Mouse (Mus musculus) embryonic facial prominence, embryonic 11.5 days (tissue): ENCODE measurements at regions not wholly inside any gene's neighbourhood (a gene's known extent, or its start where the extent isn't known, plus 50 kb on each side); places are given as distances from the start of the nearest gene placed in this dataset.
A peak's percentile ranks its signal among the peaks of the same experiment; 100 is the strongest.

Source experiments
- ATAC-seq: fragments of 200-750 bp; cut with Nextera tagmentation; replicated peaks from 2 replicates; pipeline ENCODE4 v1.8.0; 2017; ENCODE audit warnings: low read depth; ENCODE audit not compliant: insufficient number of reproducible peaks, low FRiP score, low TSS enrichment
- DNase-seq: peaks from one replicate; pipeline ENCODE4 v3.0.0-alpha.2; 2015; ENCODE audit warnings: low spot score
- H3K27ac ChIP-seq: fragments of 300-500 bp; sonication (generic); replicated peaks from 2 replicates; pipeline ENCODE4 v1.5.1; 2014; ENCODE audit warnings: mild to moderate bottlenecking, low read depth, low read length, control low read depth
- H3K27me3 ChIP-seq: fragments of 300-500 bp; sonication (generic); 2 replicates; pipeline ENCODE4 v1.6.1; 2014; ENCODE audit warnings: mild to moderate bottlenecking, low read length, moderate library complexity, mixed read lengths; ENCODE audit not compliant: control insufficient read depth, insufficient read depth
- H3K36me3 ChIP-seq: fragments of 300-500 bp; sonication (generic); replicated peaks from 2 replicates; pipeline ENCODE4 v1.6.1; 2014; ENCODE audit warnings: low read depth, mild to moderate bottlenecking, low read length, moderate library complexity, mixed read lengths; ENCODE audit not compliant: control insufficient read depth, insufficient read depth
- H3K4me1 ChIP-seq: fragments of 300-500 bp; sonication (generic); 2 replicates; pipeline ENCODE4 v1.6.1; 2014; ENCODE audit warnings: low read length, mixed read lengths; ENCODE audit not compliant: control insufficient read depth, insufficient read depth
- H3K4me2 ChIP-seq: fragments of 300-500 bp; sonication (generic); 2 replicates; pipeline ENCODE4 v1.6.1; 2014; ENCODE audit warnings: low read depth, mild to moderate bottlenecking, control low read depth, low read length, moderate library complexity
- H3K4me3 ChIP-seq: fragments of 300-500 bp; sonication (generic); 2 replicates; pipeline ENCODE4 v1.5.1; 2014; ENCODE audit warnings: low read depth, low read length, control low read depth
- H3K9ac ChIP-seq: fragments of 300-500 bp; sonication (generic); replicated peaks from 2 replicates; pipeline ENCODE4 v1.6.1; 2014; ENCODE audit warnings: mild to moderate bottlenecking, control low read depth, low read length
- H3K9me3 ChIP-seq: fragments of 300-500 bp; sonication (generic); replicated peaks from 2 replicates; pipeline ENCODE4 v1.6.1; 2016; ENCODE audit warnings: mild to moderate bottlenecking, low read length, inconsistent platforms, mixed read lengths; ENCODE audit not compliant: control insufficient read depth
- WGBS: fragments of 180-500 bp; shearing (Covaris S2); extraction: QIAGEN DNeasy Blood & Tissue Kit; methylation state at CpG from one replicate; pipeline ENCODE4 v1.1.7; 2014; 5-methylcytosine and 5-hydroxymethylcytosine counted together

GRCm38 (mm10) chr10:102801391-102801790, 228.6 kb downstream of the Alx1 start:
- no peaks in the 10 kb centered on the region for H3K9me3 ChIP-seq
- no peaks in the 10 kb centered on the region for H3K36me3 ChIP-seq
- DNase-seq (no peak), ATAC-seq (no peak)
- H3K9ac ChIP-seq: no peak overlapping the region
- no peaks in the 10 kb centered on the region for H3K4me1 ChIP-seq
- H3K4me3 ChIP-seq: no peak overlapping the region
- no peaks in the 10 kb centered on the region for H3K27me3 ChIP-seq
- 89% methylated on average over 3 of the region's 3 CpGs for WGBS
- H3K27ac ChIP-seq: no peak overlapping the region
- H3K4me2 ChIP-seq: no peak overlapping the region

DNA sequence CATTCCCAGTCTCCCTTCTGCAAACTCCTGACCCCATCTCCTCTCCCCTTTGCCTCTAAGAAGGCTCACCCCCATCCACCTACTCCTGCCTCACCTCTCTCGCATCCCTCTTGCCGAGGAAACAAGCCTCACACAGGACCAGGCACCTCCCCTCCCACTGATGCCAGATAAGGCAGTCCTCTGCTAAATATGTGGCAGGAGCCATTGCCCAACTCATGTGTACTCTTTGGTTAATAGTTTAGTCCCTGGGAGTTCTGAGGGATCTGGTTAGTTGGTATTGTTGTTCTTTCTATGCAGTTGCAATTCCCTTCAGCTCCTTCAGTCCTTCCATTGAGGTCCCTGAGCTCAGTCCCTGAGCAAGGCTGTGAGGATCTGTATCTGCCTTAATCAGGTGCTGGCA, 250.8 kb downstream of the Alx1 start:
- Histone ChIP-seq H3K9me3 (no peaks in the 10 kb centered on the region), H3K4me1 (no peaks in the 10 kb centered on the region), H3K36me3 (no peaks in the 10 kb centered on the region), H3K4me2 (no peak overlapping the region), H3K4me3 (no peak overlapping the region), H3K27me3 (no peaks in the 10 kb centered on the region), H3K9ac (no peak overlapping the region), H3K27ac (no peak overlapping the region)
- WGBS: 90% methylated on average over 2 of the region's 2 CpGs
- ATAC-seq: no peak
- DNase-seq: no peak

DNA sequence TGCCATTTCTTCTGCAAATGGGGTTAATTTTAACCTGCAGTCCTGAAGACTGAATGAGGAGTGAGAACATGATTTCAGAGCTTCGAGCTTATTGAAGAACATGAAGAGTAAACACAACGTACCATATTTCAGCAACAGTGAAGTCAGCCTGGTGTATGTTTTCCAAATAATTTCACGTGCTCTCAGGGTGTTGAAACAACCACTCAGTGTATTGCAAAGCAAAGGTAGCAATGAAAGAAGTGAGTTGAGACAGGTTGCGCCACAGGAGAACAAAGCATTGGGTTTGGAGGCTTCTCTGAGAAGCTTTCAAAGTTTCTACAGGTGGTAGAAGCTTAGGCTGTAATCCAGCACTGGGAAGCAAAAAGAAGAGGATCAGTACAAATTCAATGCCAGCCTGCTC, 251.7 kb downstream of the Rassf9 start:
- Histone ChIP-seq H3K27me3 (no peaks in the 10 kb centered on the region), H3K9me3 (no peaks in the 10 kb centered on the region), H3K4me3 (no peak overlapping the region), H3K36me3 (no peaks in the 10 kb centered on the region), H3K4me2 (no peak overlapping the region), H3K9ac (no peak overlapping the region), H3K27ac (no peak overlapping the region), H3K4me1 (no peaks in the 10 kb centered on the region)
- ATAC-seq (no peak), DNase-seq (no peak)
- 75% methylated on average over 4 of the region's 4 CpGs for WGBS

DNA sequence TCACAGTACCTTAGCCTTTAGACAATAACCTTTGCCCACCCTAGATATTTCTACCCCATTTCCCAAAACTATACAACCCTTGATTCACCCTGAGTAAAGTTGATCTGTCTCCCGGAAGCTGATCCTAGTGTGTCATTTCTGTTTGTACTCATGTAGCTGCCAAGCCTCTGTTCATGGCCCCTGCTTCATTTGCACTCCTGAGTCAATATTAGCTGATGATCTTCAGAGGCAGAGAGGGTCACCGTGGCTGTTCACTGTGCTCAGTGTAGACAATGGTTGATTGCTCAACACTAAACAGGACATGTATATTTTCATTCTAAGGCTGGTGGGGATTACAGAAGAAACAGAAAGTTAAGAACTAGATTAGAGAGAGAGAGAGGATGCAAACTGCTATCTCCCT, 250.4 kb downstream of the Rassf9 start:
- 73% methylated on average over 2 of the region's 2 CpGs for WGBS
- H3K9me3 ChIP-seq: no peaks in the 10 kb centered on the region
- H3K9ac ChIP-seq: no peak overlapping the region
- H3K4me2 ChIP-seq: no peak overlapping the region
- no peaks in the 10 kb centered on the region for H3K27me3 ChIP-seq
- no peak for DNase-seq
- no peak for ATAC-seq
- H3K27ac ChIP-seq: no peak overlapping the region
- no peak overlapping the region for H3K4me3 ChIP-seq
- H3K4me1 ChIP-seq: no peaks in the 10 kb centered on the region
- no peaks in the 10 kb centered on the region for H3K36me3 ChIP-seq

DNA sequence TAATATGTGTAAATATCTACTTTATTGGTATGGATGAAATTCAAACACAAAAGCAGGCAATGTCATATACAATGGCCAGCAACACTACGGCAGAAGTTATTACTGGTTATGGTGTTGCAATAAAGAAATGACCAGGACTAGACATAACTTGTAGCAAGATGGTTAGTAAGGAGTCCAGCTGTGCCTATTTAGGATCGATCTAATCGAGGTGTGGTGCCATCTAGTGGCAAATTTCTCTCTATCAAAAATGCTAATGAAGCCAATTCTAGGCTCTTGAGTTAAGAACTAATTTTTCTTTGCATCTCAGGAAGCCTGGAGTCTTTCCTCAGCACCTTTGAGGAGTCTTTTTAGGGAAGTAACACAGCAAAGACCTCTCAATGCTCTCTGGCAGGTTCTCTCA, 223.2 kb downstream of the Rassf9 start:
- Histone ChIP-seq H3K9me3 (no peaks in the 10 kb centered on the region), H3K4me3 (no peak overlapping the region), H3K4me2 (no peak overlapping the region), H3K36me3 (no peaks in the 10 kb centered on the region), H3K27me3 (no peaks in the 10 kb centered on the region), H3K27ac (no peak overlapping the region), H3K9ac (no peak overlapping the region), H3K4me1 (no peaks in the 10 kb centered on the region)
- ATAC-seq: no peak
- 60% methylated on average over 3 of the region's 3 CpGs for WGBS
- peak; percentile 68 for DNase-seq

- Histone ChIP-seq H3K4me2 (no peak overlapping the region), H3K9me3 (no peaks in the 10 kb centered on the region), H3K27me3 (no peaks in the 10 kb centered on the region), H3K36me3 (no peaks in the 10 kb centered on the region), H3K4me1 (no peaks in the 10 kb centered on the region), H3K27ac (no peak overlapping the region), H3K4me3 (no peak overlapping the region), H3K9ac (no peak overlapping the region)
- WGBS: 82% methylated on average over 6 of the region's 6 CpGs
- no peak for DNase-seq
- no peak for ATAC-seq
Measured at GRCm38 (mm10) chr10:102732420-102732819, 220.4 kb downstream of the Rassf9 start.

- peak; percentile 21 for DNase-seq
Measured at GRCm38 (mm10) chr10:102712263-102712662, 200.2 kb downstream of the Rassf9 start.

DNA sequence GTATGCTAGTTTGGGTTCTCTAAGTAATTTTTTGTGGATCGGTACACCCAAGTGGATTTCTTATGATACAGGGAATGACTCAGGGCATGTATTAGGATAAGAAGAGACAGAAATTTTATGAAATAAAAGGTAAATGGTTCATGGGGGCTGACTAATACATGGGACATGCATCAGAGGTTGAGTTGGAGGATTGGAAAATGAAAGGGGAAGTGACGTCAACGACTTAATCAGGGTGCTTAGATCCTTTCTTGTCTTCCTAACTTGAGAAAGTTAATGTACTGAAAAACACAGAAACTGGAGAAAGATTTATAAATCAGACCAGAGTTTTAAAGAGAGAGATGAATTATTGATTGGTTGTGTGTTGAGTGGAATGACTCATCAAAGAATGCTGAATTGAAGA, 193.8 kb downstream of the Rassf9 start:
- H3K4me3 ChIP-seq: no peak overlapping the region
- H3K36me3 ChIP-seq: no peaks in the 10 kb centered on the region
- H3K9ac ChIP-seq: no peak overlapping the region
- DNase-seq (no peak), ATAC-seq (no peak)
- WGBS: 95% methylated on average over 3 of the region's 3 CpGs
- no peaks in the 10 kb centered on the region for H3K27me3 ChIP-seq
- no peaks in the 10 kb centered on the region for H3K4me1 ChIP-seq
- no peaks in the 10 kb centered on the region for H3K9me3 ChIP-seq
- H3K4me2 ChIP-seq: no peak overlapping the region
- no peak overlapping the region for H3K27ac ChIP-seq

More at GRCm38 (mm10) chr10:102712263-102712662, 200.2 kb downstream of the Rassf9 start:
- Histone ChIP-seq H3K27me3 (no peaks in the 10 kb centered on the region), H3K36me3 (no peaks in the 10 kb centered on the region), H3K9ac (no peak overlapping the region), H3K9me3 (no peaks in the 10 kb centered on the region), H3K4me1 (no peaks in the 10 kb centered on the region), H3K4me2 (no peak overlapping the region), H3K27ac (no peak overlapping the region), H3K4me3 (no peak overlapping the region)
- no peak for ATAC-seq
- 77% methylated on average over 2 of the region's 2 CpGs for WGBS
